In the genomic region with DNA sequence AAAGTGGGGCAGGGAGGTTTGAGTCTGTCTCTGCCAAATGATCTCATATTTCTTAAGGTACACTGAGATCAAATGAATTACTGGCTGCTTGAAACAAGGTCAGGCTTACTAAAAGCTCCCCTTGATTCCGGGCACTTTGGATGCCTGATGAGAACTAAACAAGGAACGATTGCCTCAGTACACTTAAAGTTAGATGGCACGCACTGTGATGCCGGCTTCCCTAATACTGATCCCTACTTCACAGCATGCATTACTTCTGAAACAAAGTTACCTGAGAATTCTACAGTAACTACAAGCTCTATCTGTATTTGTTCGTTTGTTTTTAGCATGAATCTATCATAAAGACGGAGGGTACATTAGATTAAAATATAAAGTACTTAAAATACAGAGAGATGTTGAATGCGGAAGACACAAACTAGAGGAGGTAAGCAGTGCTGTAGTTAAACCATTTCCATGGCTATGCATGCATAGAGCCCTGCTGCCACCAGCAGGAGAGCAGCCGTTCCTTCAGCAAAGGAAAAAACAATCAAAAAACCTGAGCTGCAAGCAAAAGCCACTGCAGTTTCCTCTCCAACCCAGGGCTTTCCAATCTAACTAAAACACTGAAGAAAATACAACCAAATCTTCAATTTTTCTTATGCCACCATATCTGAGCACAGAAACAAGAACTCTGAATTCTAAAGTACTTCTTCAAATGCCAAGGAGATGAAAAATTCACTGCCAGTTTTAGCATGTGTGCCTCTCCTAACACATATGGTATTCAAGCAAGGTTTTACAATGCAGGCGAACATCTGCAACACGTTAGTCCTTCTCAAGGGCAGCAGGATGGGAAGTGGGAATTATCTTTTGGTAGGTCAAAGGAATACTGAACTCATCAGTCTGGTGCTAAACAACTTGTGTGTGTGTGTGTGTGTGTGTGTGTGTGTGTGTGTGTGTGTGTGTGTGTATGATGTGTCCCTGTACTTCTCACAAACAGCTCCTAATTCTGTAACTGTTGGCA, we compare ENCODE assay signal across 8 mouse cellular contexts.
DNase-seq lines count a peak whose midpoint lies in the region; ATAC-seq and TF ChIP-seq lines count a peak whose summit lies in the region.

No protein-coding gene starts in this region.

- no peak overlapping the region for H3K27ac ChIP-seq in heart, postnatal 0 days (ENCODE audit: low read depth)
- no peak overlapping the region for H3K27ac ChIP-seq in heart, embryonic 11.5 days (ENCODE audit: low read depth, low read length)
- no peak overlapping the region for H3K27ac ChIP-seq in intestine, embryonic 15.5 days
- H3K27ac ChIP-seq in limb, embryonic 10.5 days = no peak overlapping the region; the same call in 1 of the 2 replicates
- H3K27ac ChIP-seq in midbrain, postnatal 0 days (ENCODE audit: low read depth, low read length) = no peak overlapping the region

- H3K9me3 ChIP-seq in heart, postnatal 0 days (replicated peaks; ENCODE audit: control insufficient read depth, low read length) = no peaks in the 10 kb centered on the region
- H3K9me3 ChIP-seq in heart, embryonic 11.5 days (replicated peaks; ENCODE audit: control insufficient read depth, low read length) = no peaks in the 10 kb centered on the region
- no peaks in the 10 kb centered on the region for H3K9me3 ChIP-seq in intestine, embryonic 15.5 days
- H3K9me3 ChIP-seq in limb, embryonic 10.5 days (replicated peaks) = no peaks in the 10 kb centered on the region
- H3K9me3 ChIP-seq in midbrain, postnatal 0 days (ENCODE audit: low read length) = no peaks in the 10 kb centered on the region

- no peak overlapping the region; the same call in 1 of the 2 replicates for H3K9ac ChIP-seq in heart, postnatal 0 days (replicated peaks; ENCODE audit: low read depth, low read length)
- no peak overlapping the region for H3K9ac ChIP-seq in heart, embryonic 11.5 days (ENCODE audit: low read depth, low read length)
- H3K9ac ChIP-seq in intestine, embryonic 15.5 days = no peak overlapping the region
- no peak overlapping the region for H3K9ac ChIP-seq in midbrain, postnatal 0 days (replicated peaks; ENCODE audit: low read length, poor library complexity, severe bottlenecking)

- H3K27me3 ChIP-seq in heart, postnatal 0 days (ENCODE audit: control insufficient read depth, insufficient read depth, low read length) = no peaks in the 10 kb centered on the region
- no peaks in the 10 kb centered on the region for H3K27me3 ChIP-seq in heart, embryonic 11.5 days (ENCODE audit: control insufficient read depth, insufficient read depth, low read length)
- H3K27me3 ChIP-seq in intestine, embryonic 15.5 days (replicated peaks) = no peaks in the 10 kb centered on the region
- H3K27me3 ChIP-seq in limb, embryonic 10.5 days (ENCODE audit: low read depth, poor library complexity, severe bottlenecking) = no peaks in the 10 kb centered on the region
- no peaks in the 10 kb centered on the region for H3K27me3 ChIP-seq in midbrain, postnatal 0 days (ENCODE audit: insufficient read depth, low read length)

- ATAC-seq in heart, postnatal 0 days (ENCODE audit: insufficient read depth, low read depth) = 0 out of 2 replicates have a peak, but pooled peaks have one; percentile 60
- ATAC-seq in heart, embryonic 11.5 days (replicated peaks; ENCODE audit: insufficient number of reproducible peaks, low FRiP score, low TSS enrichment) = no peak
- ATAC-seq in intestine, embryonic 15.5 days = peak; percentile 76; the same call in 1 of the 2 replicates
- peak; percentile 85 for ATAC-seq in midbrain, postnatal 0 days (ENCODE audit: low FRiP score)

- no peaks in the 10 kb centered on the region for H3K36me3 ChIP-seq in heart, postnatal 0 days (replicated peaks; ENCODE audit: control insufficient read depth, insufficient read depth, low read length)
- H3K36me3 ChIP-seq in heart, embryonic 11.5 days (ENCODE audit: control insufficient read depth, insufficient read depth, low read length) = no peaks in the 10 kb centered on the region
- H3K36me3 ChIP-seq in intestine, embryonic 15.5 days = no peaks in the 10 kb centered on the region
- H3K36me3 ChIP-seq in limb, embryonic 10.5 days = no peaks in the 10 kb centered on the region
- H3K36me3 ChIP-seq in midbrain, postnatal 0 days (ENCODE audit: insufficient read depth, low read length) = no peaks in the 10 kb centered on the region

- peak; percentile 72 for TF ChIP-seq CTCF in heart, postnatal 0 days (IDR thresholded peaks at IDR 0.05; ENCODE audit: low read depth)
- peak; percentile 93 for TF ChIP-seq CTCF in midbrain, postnatal 0 days (IDR thresholded peaks at IDR 0.05)

- H3K4me1 ChIP-seq in heart, postnatal 0 days (ENCODE audit: control insufficient read depth, insufficient read depth) = no peaks in the 10 kb centered on the region
- no peaks in the 10 kb centered on the region for H3K4me1 ChIP-seq in heart, embryonic 11.5 days (ENCODE audit: control insufficient read depth, insufficient read depth, low read length)
- no peaks in the 10 kb centered on the region for H3K4me1 ChIP-seq in intestine, embryonic 15.5 days (replicated peaks)
- 0 out of 2 replicates have a peak, but pooled peaks cover 3% of the 10 kb centered on the region for H3K4me1 ChIP-seq in limb, embryonic 10.5 days
- H3K4me1 ChIP-seq in midbrain, postnatal 0 days (ENCODE audit: insufficient read depth, low read length) = no peaks in the 10 kb centered on the region

- TF ChIP-seq EP300 in heart, postnatal 0 days (IDR thresholded peaks at IDR 0.05; ENCODE audit: low read depth) = no peak

- H3K4me3 ChIP-seq in heart, postnatal 0 days (ENCODE audit: low read depth, low read length) = no peak overlapping the region
- no peak overlapping the region for H3K4me3 ChIP-seq in heart, embryonic 11.5 days (ENCODE audit: low read depth, low read length)
- H3K4me3 ChIP-seq in intestine, embryonic 15.5 days (replicated peaks) = no peak overlapping the region
- H3K4me3 ChIP-seq in limb, embryonic 10.5 days = no peak overlapping the region
- H3K4me3 ChIP-seq in midbrain, postnatal 0 days (ENCODE audit: low read depth, low read length) = no peak overlapping the region

- no peak overlapping the region for H3K4me2 ChIP-seq in heart, postnatal 0 days (ENCODE audit: low read depth, low read length)
- no peak overlapping the region for H3K4me2 ChIP-seq in heart, embryonic 11.5 days
- no peak overlapping the region for H3K4me2 ChIP-seq in intestine, embryonic 15.5 days (replicated peaks)
- H3K4me2 ChIP-seq in midbrain, postnatal 0 days (ENCODE audit: low read depth, low read length, poor library complexity, severe bottlenecking) = no peak overlapping the region

- 53% methylated on average over 10 of the region's 10 CpGs for WGBS in heart, postnatal 0 days
- WGBS in heart, embryonic 11.5 days (ENCODE audit: insufficient replicate concordance) = 54% methylated on average over 10 of the region's 10 CpGs
- WGBS in intestine, embryonic 15.5 days = 58% methylated on average over 10 of the region's 10 CpGs
- WGBS in limb, embryonic 10.5 days = 56% methylated on average over 10 of the region's 10 CpGs
- 59% methylated on average over 10 of the region's 10 CpGs for WGBS in midbrain, postnatal 0 days

- peak; percentile 45 for DNase-seq in heart, postnatal 0 days (ENCODE audit: low spot score)
- peak; percentile 41 for DNase-seq in T-cell, adult 2 months (ENCODE audit: low spot score)
- peak; percentile 68 for DNase-seq in embryo, embryonic 11 days
- DNase-seq in limb, embryonic 10.5 days (ENCODE audit: low spot score) = peak; percentile 32
- DNase-seq in midbrain, postnatal 0 days (ENCODE audit: low spot score) = peak; percentile 77
- peak; percentile 53 for DNase-seq in thymus, postnatal 0 days (ENCODE audit: low spot score)
